Mouse (Mus musculus): ENCODE measurements around the gene Adamts14.

- TF ChIP-seq CTCF (IDR thresholded peaks at IDR 0.05) (no peak), EP300 (IDR thresholded peaks at IDR 0.05) (no peak)
Observed at GRCm38 (mm10) chr10:61232858-61233567, 40.2 kb downstream of the Adamts14 start.
